Mouse (Mus musculus): ENCODE measurements at regions not wholly inside any gene's neighbourhood (a gene's known extent, or its start where the extent isn't known, plus 50 kb on each side); places are given as distances from the start of the nearest gene placed in this dataset.
"Not testable (repeated sequence)": the region's sequence is repeated elsewhere in the genome, so short reads cannot be mapped to it uniquely, and the experiment has no call there.

DNA sequence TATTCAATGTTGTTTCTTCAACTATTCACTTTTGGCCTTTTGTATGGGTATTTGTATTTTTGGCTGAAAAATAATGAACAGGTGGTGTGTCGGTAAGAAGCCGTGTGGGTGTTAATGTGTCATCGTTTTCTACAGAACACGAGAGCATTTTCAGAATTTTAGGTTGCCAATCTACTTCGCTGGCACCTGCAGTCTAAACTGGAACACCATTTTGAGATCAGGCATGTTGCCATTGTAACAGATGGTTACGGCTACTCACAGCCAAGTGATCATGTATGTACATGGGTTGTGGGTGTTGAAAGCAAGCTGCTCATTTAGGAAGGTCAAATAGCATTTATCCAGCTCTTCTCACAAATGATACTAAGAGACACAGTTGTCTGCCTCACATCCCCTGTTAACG lies 167.2 kb upstream of the Gm21833 start:
- no peak for DNase-seq (ENCODE audit: low read depth, low spot score)

DNA sequence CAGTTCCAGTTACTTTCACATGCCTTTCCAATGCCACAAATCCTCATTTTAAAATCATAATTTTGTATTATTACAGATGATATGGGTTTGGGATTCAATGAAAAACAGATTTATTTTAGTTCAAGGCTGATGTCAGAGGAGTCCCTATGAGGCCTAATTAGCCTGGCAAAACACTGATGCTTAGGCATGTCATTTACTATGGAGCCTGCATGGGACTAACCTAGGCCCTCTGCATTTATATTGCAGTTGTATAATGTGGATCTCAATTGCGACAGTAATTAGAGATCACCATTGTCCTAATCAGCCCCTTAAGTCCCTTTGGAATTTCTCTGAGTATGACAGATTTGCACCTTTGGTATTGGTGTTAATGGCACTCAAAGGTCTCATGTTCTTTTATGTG lies 153.3 kb upstream of the Gm21833 start:
- DNase-seq (ENCODE audit: low read depth, low spot score), result no peak

DNA sequence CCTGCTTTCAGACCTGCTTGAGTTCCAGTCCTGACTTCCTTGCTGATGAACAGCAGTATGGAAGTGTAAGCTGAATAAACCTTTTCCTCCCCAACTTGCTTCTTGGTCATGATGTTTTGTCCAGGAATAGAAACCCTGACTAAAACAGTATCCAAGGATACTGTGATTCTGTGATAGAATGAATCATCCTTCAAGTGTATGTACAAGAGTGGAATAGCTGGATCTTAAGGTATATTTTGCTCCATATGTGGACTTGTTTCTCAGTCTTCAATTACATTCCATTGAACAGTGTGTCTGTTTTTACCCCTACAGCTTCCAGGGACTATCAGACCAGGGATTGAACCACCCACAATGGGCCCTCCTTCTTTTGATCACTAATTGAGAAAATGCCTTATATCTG lies 145.1 kb upstream of the Gm21833 start:
- not testable (repeated sequence) for DNase-seq (ENCODE audit: low read depth, low spot score)

DNA sequence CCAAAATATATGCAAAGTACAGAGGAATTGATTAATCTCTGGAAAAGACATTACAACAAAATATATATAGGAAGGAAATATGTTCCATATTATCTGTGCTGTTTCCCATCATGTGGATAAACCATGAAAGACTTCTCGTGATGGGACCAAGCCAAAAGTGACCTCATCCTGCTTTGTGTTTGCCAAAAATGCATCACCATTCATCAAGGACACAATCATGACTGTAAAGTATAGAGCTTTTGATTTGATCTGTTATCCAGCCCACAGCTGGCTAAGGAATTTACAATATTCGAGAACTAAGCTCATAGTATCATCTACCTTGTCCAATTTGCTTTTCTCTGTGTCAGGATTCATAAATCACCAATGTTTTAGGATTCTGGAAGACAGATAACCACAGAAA lies 127.3 kb upstream of the Gm21833 start:
- peak; percentile 9 for DNase-seq (ENCODE audit: low read depth, low spot score)

DNA sequence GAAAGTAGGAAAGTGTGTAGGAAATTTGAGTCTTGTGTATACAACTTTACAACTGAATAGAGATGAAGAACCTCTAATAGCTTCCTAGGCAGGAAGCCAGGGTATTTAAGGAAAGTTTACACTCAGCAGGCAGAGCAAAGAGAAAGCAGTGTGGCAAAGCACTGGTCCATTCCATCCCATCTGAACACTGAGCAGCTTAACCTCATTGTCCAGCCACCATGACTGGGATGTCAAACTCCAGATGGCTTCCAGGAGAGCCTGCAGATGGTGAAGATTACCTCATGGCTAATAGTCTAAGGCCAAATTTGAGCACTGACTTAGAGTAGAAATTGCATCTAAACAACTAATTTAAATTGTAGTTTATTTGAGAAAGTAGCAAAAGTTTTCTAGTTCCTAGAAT lies 117.0 kb upstream of the Gm21833 start:
- no peak for DNase-seq (ENCODE audit: low read depth, low spot score)

DNA sequence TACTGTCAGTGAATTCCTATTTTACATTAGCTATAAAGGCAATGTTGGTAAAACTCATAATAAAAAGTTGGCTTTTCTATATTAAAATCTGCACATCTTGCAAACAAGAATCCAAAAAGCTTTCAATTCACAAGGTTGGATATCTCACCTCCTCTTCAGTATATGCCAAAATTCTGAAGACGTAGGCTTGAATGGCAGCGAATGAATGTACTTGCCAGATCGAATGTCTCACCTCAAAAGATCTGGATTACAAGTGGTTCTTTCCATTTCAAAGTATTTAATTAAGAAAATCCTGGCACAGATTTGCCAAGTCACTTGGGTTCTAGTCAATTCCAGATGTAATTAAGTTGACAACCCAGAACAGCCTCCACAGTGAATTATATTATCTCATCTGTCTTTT lies 94.1 kb upstream of the Gm21833 start:
- DNase-seq (ENCODE audit: low read depth, low spot score), result no peak

DNA sequence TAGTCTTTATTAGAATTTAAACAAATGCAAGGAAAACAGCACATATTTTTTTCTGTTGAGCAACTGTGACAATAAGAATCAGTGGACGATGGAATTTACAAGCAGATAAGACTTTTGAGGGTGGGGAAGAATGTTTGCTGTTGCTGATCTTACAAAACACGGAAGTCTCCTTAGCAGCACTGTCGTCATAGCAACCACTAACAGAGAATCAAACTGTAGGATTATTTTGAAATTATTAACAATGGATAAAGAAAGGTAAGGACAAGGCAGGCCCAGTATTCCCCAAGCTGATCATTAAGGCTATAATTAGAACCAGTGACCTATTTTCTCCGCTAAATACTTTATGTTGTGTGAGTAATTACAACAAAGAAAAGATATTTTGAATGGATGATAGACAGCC lies 69.7 kb upstream of the Gm21833 start:
- DNase-seq (ENCODE audit: low read depth, low spot score), result no peak
